Mouse (Mus musculus): Measurements from ENCODE around the gene Tob1.

- TF ChIP-seq CTCF (IDR thresholded peaks at IDR 0.05; ENCODE audit: control insufficient read depth, insufficient read depth, low read length): no peak
- TF ChIP-seq POLR2A (IDR thresholded peaks at IDR 0.05; ENCODE audit: borderline replicate concordance, control insufficient read depth, low read depth, low read length): no peak
Measured at GRCm38 (mm10) chr11:94200422-94200821, 10.8 kb upstream of the Tob1 start.
